Mouse (Mus musculus) lung, embryonic 14.5 days (tissue): ENCODE measurements at regions not wholly inside any gene's neighbourhood (a gene's known extent, or its start where the extent isn't known, plus 50 kb on each side); places are given as distances from the start of the nearest gene placed in this dataset.
A peak's percentile ranks its signal among the peaks of the same experiment; 100 is the strongest.

ENCODE experiments used
- ATAC-seq: fragments of 200-750 bp; cut with Nextera tagmentation; 2 replicates; pipeline ENCODE4 v1.8.0; 2017; ENCODE audit warnings: mild to moderate bottlenecking, moderate TSS enrichment, moderate library complexity; ENCODE audit not compliant: insufficient read depth
- DNase-seq: peaks from one replicate; pipeline ENCODE4 v3.0.0-alpha.2; 2015
- H3K27ac ChIP-seq: fragments of 300-500 bp; sonication (generic); 2 replicates; pipeline ENCODE4 v1.5.1; 2014; ENCODE audit warnings: low read depth, mild to moderate bottlenecking, moderate library complexity
- H3K27me3 ChIP-seq: fragments of 300-500 bp; sonication (generic); 2 replicates; pipeline ENCODE4 v1.6.1; 2014; ENCODE audit warnings: low read length, control low read depth; ENCODE audit not compliant: insufficient read depth
- H3K36me3 ChIP-seq: fragments of 300-500 bp; sonication (generic); 2 replicates; pipeline ENCODE4 v1.6.1; 2014; ENCODE audit warnings: control low read depth; ENCODE audit not compliant: insufficient read depth
- H3K4me1 ChIP-seq: fragments of 300-500 bp; sonication (generic); 2 replicates; pipeline ENCODE4 v1.6.1; 2014; ENCODE audit warnings: antibody characterized with exemption, control low read depth; ENCODE audit not compliant: insufficient read depth
- H3K4me2 ChIP-seq: fragments of 300-500 bp; sonication (generic); 2 replicates; pipeline ENCODE4 v1.6.1; 2014; ENCODE audit warnings: mild to moderate bottlenecking
- H3K4me3 ChIP-seq: fragments of 300-500 bp; sonication (generic); 2 replicates; pipeline ENCODE4 v1.5.1; 2014; ENCODE audit warnings: low read depth, low read length
- H3K9ac ChIP-seq: fragments of 300-500 bp; sonication (generic); 2 replicates; pipeline ENCODE4 v1.6.1; 2014
- H3K9me3 ChIP-seq: fragments of 300-500 bp; sonication (generic); 2 replicates; pipeline ENCODE4 v1.6.1; 2016; ENCODE audit warnings: low read depth, low read length, control low read depth
- CTCF ChIP-seq: IDR thresholded peaks from 2 replicates; pipeline ENCODE4 v1.5.1; 2016; ENCODE audit warnings: antibody characterized with exemption, low read depth
- WGBS: fragments of 180-500 bp; shearing (Covaris S2); extraction: QIAGEN DNeasy Blood & Tissue Kit; methylation state at CpG from one replicate; pipeline ENCODE4 v1.1.7; 2014; 5-methylcytosine and 5-hydroxymethylcytosine counted together

DNA sequence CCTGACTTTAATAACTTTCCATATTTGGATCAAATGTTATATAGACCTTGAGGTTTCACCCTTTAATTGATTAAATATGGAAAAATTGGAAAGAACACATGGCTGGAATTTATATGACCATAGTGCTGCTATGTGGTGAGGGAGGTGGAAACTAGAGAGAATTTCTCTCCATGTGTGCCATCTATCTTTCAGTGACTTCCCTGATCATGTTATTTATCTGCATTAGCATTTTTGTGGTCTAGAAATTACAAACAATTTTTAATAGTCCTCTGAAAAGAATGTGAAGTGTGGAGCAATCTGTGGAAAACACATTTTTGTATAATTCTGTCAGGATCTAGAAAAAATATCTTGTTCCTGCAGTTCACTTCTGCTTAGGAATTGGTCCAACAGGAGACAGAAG is 152.2 kb upstream of the Thbs1 start:
- no peaks in the 10 kb centered on the region for H3K36me3 ChIP-seq
- no peaks in the 10 kb centered on the region for H3K9me3 ChIP-seq
- no peak overlapping the region for H3K9ac ChIP-seq
- no peak overlapping the region for H3K4me3 ChIP-seq
- no peak for ATAC-seq
- no peak for DNase-seq
- H3K27me3 ChIP-seq, result no peaks in the 10 kb centered on the region
- no peak for TF ChIP-seq CTCF
- H3K4me2 ChIP-seq, result no peak overlapping the region
- H3K27ac ChIP-seq, result no peak overlapping the region
- peaks cover 5% of the 10 kb centered on the region; the same call in 1 of the 2 replicates for H3K4me1 ChIP-seq

DNA sequence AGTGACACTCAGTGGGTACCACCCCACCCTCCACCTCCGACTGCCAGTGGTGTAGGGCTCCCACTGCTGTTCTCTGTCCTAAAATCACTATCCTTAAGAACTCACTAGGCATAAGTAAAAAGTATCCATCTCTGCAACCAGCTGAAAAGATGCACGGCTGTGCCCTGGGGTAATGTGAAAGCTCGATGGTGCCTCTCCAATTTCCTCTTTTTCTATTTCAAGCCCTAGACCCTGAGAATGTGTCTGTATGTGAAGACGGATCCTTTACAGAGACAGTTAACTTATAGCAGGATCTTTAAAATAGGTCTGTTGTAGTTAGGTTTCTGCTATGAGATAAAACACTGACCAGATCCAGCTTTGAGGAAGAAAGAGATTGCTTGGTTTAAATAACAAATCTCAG is 149.1 kb upstream of the Thbs1 start:
- Histone ChIP-seq H3K9ac (no peak overlapping the region), H3K4me2 (no peak overlapping the region), H3K27ac (peak overlapping the region; percentile 8; the same call in 1 of the 2 replicates), H3K4me3 (no peak overlapping the region), H3K27me3 (no peaks in the 10 kb centered on the region), H3K36me3 (no peaks in the 10 kb centered on the region), H3K9me3 (peaks cover 7% of the 10 kb centered on the region), H3K4me1 (peaks cover 5% of the 10 kb centered on the region; the same call in 1 of the 2 replicates)
- no peak for DNase-seq
- WGBS, result 67% methylated on average over 4 of the region's 4 CpGs
- no peak for ATAC-seq
- TF ChIP-seq CTCF, result no peak

DNA sequence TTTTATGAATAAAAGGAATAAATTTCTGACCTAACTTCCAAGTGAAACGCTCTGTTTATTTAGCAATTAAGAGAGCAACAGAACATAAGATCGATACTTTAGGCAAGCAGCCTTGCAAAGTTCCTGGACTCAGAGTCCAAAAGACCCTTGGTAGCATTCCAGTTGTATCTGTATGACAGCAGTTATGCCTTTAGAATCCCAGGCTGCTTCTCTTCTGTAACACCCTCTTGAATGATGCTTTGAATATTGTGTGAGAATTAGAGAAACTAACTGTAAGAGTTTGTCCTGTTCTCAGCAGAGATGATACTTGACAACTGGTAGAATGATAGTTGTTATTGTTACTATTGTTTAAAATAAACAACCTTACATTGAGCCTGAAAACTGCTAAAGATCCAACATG is 148.2 kb upstream of the Thbs1 start:
- peak overlapping the region; percentile 8; the same call in 1 of the 2 replicates for H3K27ac ChIP-seq
- no peak overlapping the region for H3K4me3 ChIP-seq
- peaks cover 5% of the 10 kb centered on the region; the same call in 1 of the 2 replicates for H3K4me1 ChIP-seq
- WGBS, result 33% methylated on average over 2 of the region's 2 CpGs
- no peak for TF ChIP-seq CTCF
- DNase-seq (peak; percentile 88), ATAC-seq (no peak)
- H3K27me3 ChIP-seq, result no peaks in the 10 kb centered on the region
- no peak overlapping the region for H3K4me2 ChIP-seq
- H3K9me3 ChIP-seq, result peaks cover 7% of the 10 kb centered on the region
- H3K36me3 ChIP-seq, result no peaks in the 10 kb centered on the region
- H3K9ac ChIP-seq, result no peak overlapping the region

DNA sequence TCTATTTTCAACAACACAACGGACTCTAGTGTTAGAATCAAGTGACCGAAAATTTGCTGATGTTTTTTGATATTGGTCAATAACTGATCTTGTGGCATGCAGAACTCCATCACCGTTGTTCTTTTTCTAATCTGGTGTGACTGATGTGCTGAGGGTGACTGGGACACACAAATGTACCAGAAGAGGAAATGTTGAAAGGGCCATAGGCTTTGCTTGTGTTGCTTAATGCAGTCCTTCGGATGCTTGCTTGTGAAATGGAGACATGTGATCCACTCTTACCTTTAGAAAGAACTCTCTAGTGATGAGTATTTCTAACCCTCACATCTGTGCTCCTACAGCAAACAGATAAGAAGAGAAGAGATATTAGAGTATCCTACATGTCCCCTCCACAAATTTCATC is 145.9 kb upstream of the Thbs1 start:
- Histone ChIP-seq H3K4me1 (peaks cover 5% of the 10 kb centered on the region; the same call in 1 of the 2 replicates), H3K4me2 (no peak overlapping the region), H3K27ac (no peak overlapping the region), H3K9ac (no peak overlapping the region), H3K4me3 (no peak overlapping the region), H3K9me3 (peaks cover 7% of the 10 kb centered on the region), H3K27me3 (no peaks in the 10 kb centered on the region), H3K36me3 (no peaks in the 10 kb centered on the region)
- ATAC-seq, result no peak
- DNase-seq, result no peak
- WGBS, result 89% methylated on average over 4 of the region's 4 CpGs
- TF ChIP-seq CTCF, result no peak

DNA sequence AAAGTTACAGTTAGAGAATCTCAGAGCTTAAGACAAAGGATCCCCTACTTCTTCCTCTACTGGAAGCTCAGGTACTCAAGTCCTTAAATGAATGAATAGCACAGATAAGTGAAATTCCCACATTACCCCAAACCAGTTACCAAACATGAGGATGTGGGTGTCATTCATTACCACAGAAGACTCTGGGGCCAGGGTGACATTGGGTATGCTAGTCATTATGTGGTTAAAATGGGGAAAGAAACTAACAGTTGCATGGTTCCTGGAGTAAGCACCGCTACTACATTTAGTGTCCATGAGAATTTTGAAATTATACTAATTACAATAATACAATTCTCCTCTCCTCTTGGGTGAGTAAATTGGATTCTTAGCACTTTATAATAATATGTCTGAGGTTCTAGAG is 142.9 kb upstream of the Thbs1 start:
- Histone ChIP-seq H3K4me2 (no peak overlapping the region), H3K27ac (no peak overlapping the region), H3K4me1 (no peaks in the 10 kb centered on the region), H3K27me3 (no peaks in the 10 kb centered on the region), H3K4me3 (no peak overlapping the region), H3K9ac (no peak overlapping the region), H3K9me3 (peaks cover 7% of the 10 kb centered on the region), H3K36me3 (no peaks in the 10 kb centered on the region)
- no peak for TF ChIP-seq CTCF
- 90% methylated on average over 1 of the region's 1 CpGs for WGBS
- DNase-seq, result no peak
- ATAC-seq, result no peak

DNA sequence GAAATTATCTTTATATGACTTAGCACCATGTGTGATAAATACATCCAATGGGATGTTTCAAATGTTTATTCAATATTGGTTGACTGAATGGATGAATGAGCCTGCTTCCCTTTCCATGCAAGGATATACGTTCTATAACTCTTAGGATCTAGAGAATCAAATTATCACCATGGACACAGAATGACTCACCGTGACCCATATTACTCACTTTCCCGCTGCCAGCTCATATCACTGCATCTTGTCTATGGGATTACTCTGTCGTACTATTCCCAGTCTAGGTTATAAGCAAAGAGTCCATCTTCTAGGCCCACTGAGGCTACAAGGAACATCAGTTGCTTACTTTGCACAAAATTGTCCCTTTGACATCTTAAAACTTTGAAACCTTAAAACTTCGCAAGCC is 141.0 kb upstream of the Thbs1 start:
- Histone ChIP-seq H3K27ac (no peak overlapping the region), H3K27me3 (no peaks in the 10 kb centered on the region), H3K4me1 (no peaks in the 10 kb centered on the region), H3K9ac (no peak overlapping the region), H3K4me3 (no peak overlapping the region), H3K36me3 (no peaks in the 10 kb centered on the region), H3K9me3 (peaks cover 7% of the 10 kb centered on the region), H3K4me2 (no peak overlapping the region)
- DNase-seq, result no peak
- 91% methylated on average over 5 of the region's 5 CpGs for WGBS
- no peak for TF ChIP-seq CTCF
- no peak for ATAC-seq

DNA sequence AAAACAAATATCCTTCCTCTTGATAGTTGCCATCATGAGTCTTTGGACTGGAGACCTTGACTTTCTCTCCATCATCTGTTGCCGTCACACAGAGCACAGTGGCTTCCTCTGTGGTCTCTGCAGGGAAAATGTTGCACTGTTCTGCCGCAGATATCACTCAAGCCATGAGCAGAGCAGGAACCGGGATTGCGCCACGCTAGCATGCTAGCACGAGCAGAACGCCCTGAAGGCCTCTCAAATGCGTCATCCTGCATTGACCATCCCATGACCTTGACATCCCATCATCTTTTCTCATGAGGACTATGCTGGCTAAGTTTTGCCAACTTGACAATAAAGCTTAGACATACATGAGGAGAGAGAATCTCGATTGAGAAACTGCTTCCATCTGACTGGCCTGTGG is 134.6 kb upstream of the Thbs1 start:
- Histone ChIP-seq H3K4me2 (no peak overlapping the region), H3K27me3 (no peaks in the 10 kb centered on the region), H3K4me3 (no peak overlapping the region), H3K9ac (no peak overlapping the region), H3K4me1 (no peaks in the 10 kb centered on the region), H3K9me3 (no peaks in the 10 kb centered on the region), H3K36me3 (no peaks in the 10 kb centered on the region), H3K27ac (no peak overlapping the region)
- no peak for DNase-seq
- WGBS, result 86% methylated on average over 9 of the region's 9 CpGs
- TF ChIP-seq CTCF, result no peak
- ATAC-seq, result no peak

DNA sequence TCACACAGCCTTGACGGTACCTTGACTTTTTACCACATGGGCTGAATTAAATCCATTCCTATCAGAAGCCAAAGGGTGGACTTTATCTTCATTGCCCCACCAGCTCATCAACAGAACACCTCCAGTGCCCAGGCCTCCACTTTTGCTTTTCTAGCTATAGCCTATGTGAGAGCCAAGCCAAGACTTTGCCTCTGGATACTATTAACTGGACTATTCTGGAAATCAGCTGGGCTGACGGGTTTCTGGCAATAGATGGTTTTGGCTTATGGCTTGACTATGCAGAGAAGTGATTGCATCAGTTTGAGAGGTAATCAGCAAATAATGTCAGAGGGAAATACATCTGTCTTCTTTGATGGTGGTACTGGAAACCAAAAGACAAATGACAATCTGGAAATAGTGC is 130.8 kb upstream of the Thbs1 start:
- no peaks in the 10 kb centered on the region for H3K36me3 ChIP-seq
- ATAC-seq (no peak), DNase-seq (peak; percentile 30)
- no peak overlapping the region for H3K4me2 ChIP-seq
- no peak for TF ChIP-seq CTCF
- no peaks in the 10 kb centered on the region for H3K27me3 ChIP-seq
- no peak overlapping the region for H3K9ac ChIP-seq
- H3K4me1 ChIP-seq, result no peaks in the 10 kb centered on the region
- no peak overlapping the region for H3K4me3 ChIP-seq
- H3K9me3 ChIP-seq, result no peaks in the 10 kb centered on the region
- WGBS, result 75% methylated on average over 2 of the region's 2 CpGs
- no peak overlapping the region for H3K27ac ChIP-seq
